Mouse (Mus musculus) hindbrain, embryonic 16.5 days (tissue): ENCODE data around the gene Ctcf. TPM values are rescaled to one million over a fixed set of nuclear protein-coding genes. Genes with fewer than 3 reads are reported as not detected.

Experiments used
- ATAC-seq: fragments of 200-750 bp; cut with Nextera tagmentation; 2 replicates; pipeline ENCODE4 v1.8.0; 2017; ENCODE audit warnings: moderate TSS enrichment, moderate library complexity
- H3K27ac ChIP-seq: fragments of 300-500 bp; sonication (generic); 2 replicates; pipeline ENCODE4 v1.5.1; 2014; ENCODE audit warnings: low read depth, mild to moderate bottlenecking, control low read depth, low read length, moderate library complexity
- H3K27me3 ChIP-seq: fragments of 300-500 bp; sonication (generic); replicated peaks from 2 replicates; pipeline ENCODE4 v1.6.1; 2014; ENCODE audit warnings: low read length; ENCODE audit not compliant: control insufficient read depth, insufficient read depth
- H3K36me3 ChIP-seq: fragments of 300-500 bp; sonication (generic); 2 replicates; pipeline ENCODE4 v1.6.1; 2014; ENCODE audit warnings: mild to moderate bottlenecking, low read length, moderate library complexity, mixed read lengths; ENCODE audit not compliant: control insufficient read depth, insufficient read depth
- H3K4me1 ChIP-seq: fragments of 300-500 bp; sonication (generic); 2 replicates; pipeline ENCODE4 v1.6.1; 2014; ENCODE audit warnings: low read depth, low read length; ENCODE audit not compliant: control insufficient read depth, insufficient read depth
- H3K4me2 ChIP-seq: fragments of 300-500 bp; sonication (generic); 2 replicates; pipeline ENCODE4 v1.6.1; 2014; ENCODE audit warnings: mild to moderate bottlenecking, low read length, control low read depth, moderate library complexity
- H3K4me3 ChIP-seq: fragments of 300-500 bp; sonication (generic); 2 replicates; pipeline ENCODE4 v1.5.1; 2014; ENCODE audit warnings: mild to moderate bottlenecking, low read length, control low read depth, moderate library complexity
- H3K9ac ChIP-seq: fragments of 300-500 bp; sonication (generic); 2 replicates; pipeline ENCODE4 v1.6.1; 2014; ENCODE audit warnings: low read depth, mild to moderate bottlenecking, control low read depth, low read length, moderate library complexity
- H3K9me3 ChIP-seq: fragments of 300-500 bp; sonication (generic); 2 replicates; pipeline ENCODE4 v1.6.1; 2014; ENCODE audit warnings: mild to moderate bottlenecking, low read length, moderate library complexity; ENCODE audit not compliant: control insufficient read depth
- WGBS: fragments of 180-500 bp; shearing (Covaris S2); extraction: QIAGEN DNeasy Blood & Tissue Kit; methylation state at CpG from one replicate; pipeline ENCODE4 v1.1.7; 2014; 5-methylcytosine and 5-hydroxymethylcytosine counted together
- polyA plus RNA-seq: library from polyadenylated mRNA; unstranded; fragments of >200 nt; fragmentation: Nextera tagmentation; extraction: Ambion mirVana; gene quantifications from 2 replicates; pipeline ENCODE4 v1.2.1, GENCODE M21; 2015

The Ctcf gene
- polyA plus RNA-seq, 1 experiment from 2014 or later, result 93.4 TPM

- peak within 1 kb of the TSS; percentile 96 for H3K9ac ChIP-seq
- WGBS, result under 1% methylated on average over 21 of the region's 42 CpGs
- no peaks in the 10 kb centered on the region for H3K27me3 ChIP-seq
- no peaks in the 10 kb centered on the region for H3K36me3 ChIP-seq
- peak; percentile 85 for ATAC-seq
- peak within 1 kb of the TSS; percentile 85 for H3K4me3 ChIP-seq
- H3K4me1 ChIP-seq, result peaks cover 14% of the 10 kb centered on the region
- peak within 1 kb of the TSS; percentile 93 for H3K27ac ChIP-seq
- H3K4me2 ChIP-seq, result peak within 1 kb of the TSS; percentile 69
- H3K9me3 ChIP-seq, result no peaks in the 10 kb centered on the region
Measured at GRCm38 (mm10) chr8:105604804-105605381, 31.5 kb upstream of the Ctcf start, which contains the start of gene Ripor1. Gene Ripor1, plus strand, starts transcription at chr8:105605255.

- WGBS, result 1% methylated on average over 26 of the region's 39 CpGs
- H3K9ac ChIP-seq, result peak overlapping the region; percentile 96
- peak; percentile 19 for ATAC-seq
Measured at GRCm38 (mm10) chr8:105605491-105606188, 30.7 kb upstream of the Ctcf start.

GRCm38 (mm10) chr8:105606189-105607023 is 30.0 kb upstream of the Ctcf start:
- Histone ChIP-seq H3K27ac (peak overlapping the region; percentile 93), H3K9me3 (no peaks in the 10 kb centered on the region), H3K27me3 (no peaks in the 10 kb centered on the region), H3K4me1 (peaks cover 14% of the 10 kb centered on the region), H3K36me3 (no peaks in the 10 kb centered on the region), H3K9ac (peak overlapping the region; percentile 96), H3K4me2 (peak overlapping the region; percentile 69), H3K4me3 (peak overlapping the region; percentile 85)
- ATAC-seq, result peak; percentile 82
- 1% methylated on average over 30 of the region's 30 CpGs for WGBS

More at GRCm38 (mm10) chr8:105605491-105606188, 30.7 kb upstream of the Ctcf start:
- Histone ChIP-seq H3K4me1 (peaks cover 14% of the 10 kb centered on the region), H3K4me2 (peak overlapping the region; percentile 69), H3K4me3 (peak overlapping the region; percentile 85), H3K9me3 (no peaks in the 10 kb centered on the region), H3K36me3 (no peaks in the 10 kb centered on the region), H3K27ac (peak overlapping the region; percentile 93), H3K27me3 (no peaks in the 10 kb centered on the region)

GRCm38 (mm10) chr8:105607062-105607461 is 29.3 kb upstream of the Ctcf start:
- no peak for ATAC-seq
- Histone ChIP-seq H3K27ac (peak overlapping the region; percentile 93), H3K9ac (peak overlapping the region; percentile 96)

GRCm38 (mm10) chr8:105607684-105608083 is 28.7 kb upstream of the Ctcf start:
- no peak overlapping the region for H3K4me3 ChIP-seq
- ATAC-seq, result no peak
- no peak overlapping the region for H3K27ac ChIP-seq
- H3K36me3 ChIP-seq, result no peaks in the 10 kb centered on the region
- 31% methylated on average over 4 of the region's 4 CpGs for WGBS
- H3K9ac ChIP-seq, result no peak overlapping the region
- H3K27me3 ChIP-seq, result peaks cover 2% of the 10 kb centered on the region; the same call in 1 of the 2 replicates
- H3K9me3 ChIP-seq, result no peaks in the 10 kb centered on the region
- peaks cover 14% of the 10 kb centered on the region for H3K4me1 ChIP-seq
- no peak overlapping the region; the same call in 1 of the 2 replicates for H3K4me2 ChIP-seq

More at GRCm38 (mm10) chr8:105607062-105607461, 29.3 kb upstream of the Ctcf start:
- no peaks in the 10 kb centered on the region for H3K36me3 ChIP-seq
- no peaks in the 10 kb centered on the region for H3K27me3 ChIP-seq
- H3K4me2 ChIP-seq, result peak overlapping the region; percentile 69
- H3K9me3 ChIP-seq, result no peaks in the 10 kb centered on the region
- WGBS, result 5% methylated on average over 10 of the region's 10 CpGs
- peaks cover 14% of the 10 kb centered on the region for H3K4me1 ChIP-seq
- peak overlapping the region; percentile 85 for H3K4me3 ChIP-seq

GRCm38 (mm10) chr8:105609355-105609754 is 27.0 kb upstream of the Ctcf start:
- Histone ChIP-seq H3K36me3 (no peaks in the 10 kb centered on the region), H3K9ac (no peak overlapping the region), H3K4me2 (no peak overlapping the region), H3K27ac (no peak overlapping the region), H3K4me1 (peaks cover 24% of the 10 kb centered on the region), H3K9me3 (no peaks in the 10 kb centered on the region), H3K27me3 (peaks cover 2% of the 10 kb centered on the region; the same call in 1 of the 2 replicates), H3K4me3 (no peak overlapping the region)
- ATAC-seq, result no peak
- 87% methylated on average over 2 of the region's 2 CpGs for WGBS

GRCm38 (mm10) chr8:105609771-105610170 is 26.6 kb upstream of the Ctcf start:
- Histone ChIP-seq H3K9ac (no peak overlapping the region), H3K27ac (no peak overlapping the region), H3K4me1 (peaks cover 21% of the 10 kb centered on the region), H3K9me3 (no peaks in the 10 kb centered on the region), H3K4me3 (no peak overlapping the region), H3K4me2 (no peak overlapping the region), H3K36me3 (no peaks in the 10 kb centered on the region), H3K27me3 (peaks cover 2% of the 10 kb centered on the region; the same call in 1 of the 2 replicates)
- 87% methylated on average over 4 of the region's 4 CpGs for WGBS
- no peak for ATAC-seq

- H3K36me3 ChIP-seq, result peaks cover 13% of the 10 kb centered on the region
- H3K4me1 ChIP-seq, result peaks cover 21% of the 10 kb centered on the region
- H3K9ac ChIP-seq, result no peak overlapping the region
- no peak overlapping the region for H3K27ac ChIP-seq
- H3K4me3 ChIP-seq, result no peak overlapping the region
- H3K9me3 ChIP-seq, result no peaks in the 10 kb centered on the region
- no peak overlapping the region for H3K4me2 ChIP-seq
- WGBS, result 83% methylated on average over 9 of the region's 9 CpGs
- H3K27me3 ChIP-seq, result peaks cover 2% of the 10 kb centered on the region; the same call in 1 of the 2 replicates
- no peak for ATAC-seq
Measured at GRCm38 (mm10) chr8:105611836-105612235, 24.5 kb upstream of the Ctcf start.
